Mouse (Mus musculus) gastrocnemius, postnatal 10 days (tissue): Measurements from ENCODE around the gene Lrrc8e. TPM values are rescaled to one million over a fixed set of nuclear protein-coding genes. Genes with fewer than 3 reads are reported as not detected.
"Not testable (repeated sequence)": the region's sequence is repeated elsewhere in the genome, so short reads cannot be mapped to it uniquely, and the experiment has no call there.

Source experiments
- DNase-seq: peaks from one replicate; pipeline ENCODE4 v3.0.0; 2021; ENCODE audit warnings: mixed read lengths
- total RNA-seq, 2 experiments: library from RNA; stranded (reverse); gene quantifications; 2 replicates each; pipeline ENCODE4 v1.2.3; 2021

Lrrc8e gene
- total RNA-seq, 2 experiments from 2014 or later = 0.29 TPM; not detected in 1

GRCm38 (mm10) chr8:4219617-4220016 lies 7.0 kb upstream of the Lrrc8e start:
- no peak for DNase-seq

GRCm38 (mm10) chr8:4222059-4222458 lies 4.6 kb upstream of the Lrrc8e start:
- DNase-seq = no peak

- no peak for DNase-seq
These were observed 304 bp upstream of the Lrrc8e start for GRCm38 (mm10) chr8:4226323-4226722.

GRCm38 (mm10) chr8:4227919-4228318 lies 1.3 kb downstream of the Lrrc8e start:
- no peak for DNase-seq

GRCm38 (mm10) chr8:4229784-4230183 lies 3.2 kb downstream of the Lrrc8e start:
- DNase-seq = no peak

GRCm38 (mm10) chr8:4230612-4231351 lies 4.2 kb downstream of the Lrrc8e start:
- DNase-seq = no peak

- DNase-seq = no peak
These were observed 11.3 kb downstream of the Lrrc8e start for GRCm38 (mm10) chr8:4237814-4238433.

- DNase-seq = peak; percentile 100
These were observed 12.0 kb downstream of the Lrrc8e start, which contains the start of the genes Map2k7 and Gm49320 for GRCm38 (mm10) chr8:4238434-4239192. Map2k7 (plus strand) TSS chr8:4238740. Gm49320 (plus strand) TSS chr8:4238865.

- DNase-seq = no peak
These were observed 12.7 kb downstream of the Lrrc8e start for GRCm38 (mm10) chr8:4239193-4239890.

GRCm38 (mm10) chr8:4245061-4245460 lies 18.4 kb downstream of the Lrrc8e start:
- DNase-seq = no peak

GRCm38 (mm10) chr8:4245737-4246136 lies 19.1 kb downstream of the Lrrc8e start:
- no peak for DNase-seq

GRCm38 (mm10) chr8:4247241-4247640 lies 20.6 kb downstream of the Lrrc8e start:
- DNase-seq = no peak

- DNase-seq = no peak
These were observed 21.4 kb downstream of the Lrrc8e start, which contains the start of gene Tgfbr3l for GRCm38 (mm10) chr8:4247951-4248540. Tgfbr3l (plus strand) TSS chr8:4248214.

GRCm38 (mm10) chr8:4249213-4249612 lies 22.6 kb downstream of the Lrrc8e start:
- DNase-seq = peak; percentile 59

- peak; percentile 92 for DNase-seq
These were observed 23.8 kb downstream of the Lrrc8e start for GRCm38 (mm10) chr8:4250306-4250970.

GRCm38 (mm10) chr8:4252116-4252760 lies 25.6 kb downstream of the Lrrc8e start:
- no peak for DNase-seq

GRCm38 (mm10) chr8:4252934-4253841 lies 26.6 kb downstream of the Lrrc8e start, which contains the start of gene Snapc2:
Snapc2 (plus strand) TSS chr8:4253080.
- peak; percentile 95 for DNase-seq

GRCm38 (mm10) chr8:4254001-4254400 lies 27.4 kb downstream of the Lrrc8e start:
- DNase-seq = peak; percentile 45

- not testable (repeated sequence) for DNase-seq
These were observed 28.8 kb downstream of the Lrrc8e start for GRCm38 (mm10) chr8:4255471-4255870.
